Mouse (Mus musculus) lung, adult 2 months (tissue): ENCODE measurements around the gene Ddi1. TPM values are rescaled to one million over a fixed set of nuclear protein-coding genes. Genes with fewer than 3 reads are reported as not detected.

Experiments
- DNase-seq: peaks from one replicate; pipeline ENCODE4 v3.0.0; 2022
- H3K4me1 ChIP-seq: fragments of 200-500 bp; 2 replicates; pipeline ENCODE4 v1.6.1; 2011; ENCODE audit warnings: low read length; ENCODE audit not compliant: control insufficient read depth, insufficient read depth
- H3K4me3 ChIP-seq: fragments of 200-500 bp; replicated peaks from 2 replicates; pipeline ENCODE3; 2011; ENCODE audit warnings: low read depth, mild to moderate bottlenecking, control low read depth, low read length; ENCODE audit errors: extremely low read depth
- CTCF ChIP-seq: fragments of 200-500 bp; IDR thresholded peaks from 2 replicates; pipeline ENCODE4 v1.5.1; 2011; ENCODE audit warnings: mild to moderate bottlenecking, low read length, control low read depth; ENCODE audit not compliant: insufficient read depth
- POLR2A ChIP-seq: fragments of 200-500 bp; IDR thresholded peaks from 2 replicates; pipeline ENCODE4 v1.6.1; 2011; ENCODE audit warnings: low read depth, mild to moderate bottlenecking, control low read depth, low read length, borderline replicate concordance; ENCODE audit errors: extremely low read depth
- WGBS: fragments of 180-500 bp; shearing (Covaris S2); methylation state at CpG from one replicate; pipeline ENCODE4 v1.1.7; 2018; 5-methylcytosine and 5-hydroxymethylcytosine counted together
- polyA plus RNA-seq: library from polyadenylated mRNA; depleted of rRNA; stranded (reverse); fragments of >200 nt; gene quantifications from 2 replicates; pipeline ENCODE4 v1.2.3, GENCODE M21; 2012; rRNA removed

Gene Ddi1
- not detected in 2 replicates for polyA plus RNA-seq

- H3K4me1 ChIP-seq = no peaks in the 10 kb centered on the region
- 65% methylated on average over 1 of the region's 1 CpGs for WGBS
- TF ChIP-seq CTCF = no peak
- no peak for TF ChIP-seq POLR2A
- no peak for DNase-seq
- H3K4me3 ChIP-seq = no peak within 1 kb of the TSS
Measured at GRCm38 (mm10) chr9:6269796-6270280, at the start of gene Ddi1. Ddi1 (minus strand) TSS chr9:6269846.

- Histone ChIP-seq H3K4me1 (no peaks in the 10 kb centered on the region), H3K4me3 (no peak overlapping the region)
- no peak for TF ChIP-seq POLR2A
- no peak for TF ChIP-seq CTCF
- DNase-seq = no peak
- 84% methylated on average over 1 of the region's 1 CpGs for WGBS
Measured at GRCm38 (mm10) chr9:6317114-6317513, 47.5 kb upstream of the Ddi1 start.

GRCm38 (mm10) chr9:6305847-6306246, 36.2 kb upstream of the Ddi1 start:
- no peak for DNase-seq
- Histone ChIP-seq H3K4me3 (no peak overlapping the region), H3K4me1 (no peaks in the 10 kb centered on the region)
- TF ChIP-seq CTCF = no peak
- TF ChIP-seq POLR2A = no peak
- WGBS = 90% methylated on average over 3 of the region's 3 CpGs

GRCm38 (mm10) chr9:6304590-6304989, 34.9 kb upstream of the Ddi1 start:
- DNase-seq = no peak
- Histone ChIP-seq H3K4me1 (no peaks in the 10 kb centered on the region), H3K4me3 (no peak overlapping the region)
- no peak for TF ChIP-seq CTCF
- TF ChIP-seq POLR2A = no peak
- WGBS = 85% methylated on average over 3 of the region's 3 CpGs

- no peak for DNase-seq
- Histone ChIP-seq H3K4me3 (no peak overlapping the region), H3K4me1 (no peaks in the 10 kb centered on the region)
- WGBS = 71% methylated on average over 3 of the region's 3 CpGs
- TF ChIP-seq POLR2A = no peak
- TF ChIP-seq CTCF = no peak
Measured at GRCm38 (mm10) chr9:6302050-6302449, 32.4 kb upstream of the Ddi1 start.

GRCm38 (mm10) chr9:6298547-6298946, 28.9 kb upstream of the Ddi1 start:
- TF ChIP-seq POLR2A (no peak), CTCF (no peak)
- Histone ChIP-seq H3K4me1 (no peaks in the 10 kb centered on the region), H3K4me3 (no peak overlapping the region)
- no peak for DNase-seq
- WGBS = 56% methylated on average over 2 of the region's 2 CpGs

DNA sequence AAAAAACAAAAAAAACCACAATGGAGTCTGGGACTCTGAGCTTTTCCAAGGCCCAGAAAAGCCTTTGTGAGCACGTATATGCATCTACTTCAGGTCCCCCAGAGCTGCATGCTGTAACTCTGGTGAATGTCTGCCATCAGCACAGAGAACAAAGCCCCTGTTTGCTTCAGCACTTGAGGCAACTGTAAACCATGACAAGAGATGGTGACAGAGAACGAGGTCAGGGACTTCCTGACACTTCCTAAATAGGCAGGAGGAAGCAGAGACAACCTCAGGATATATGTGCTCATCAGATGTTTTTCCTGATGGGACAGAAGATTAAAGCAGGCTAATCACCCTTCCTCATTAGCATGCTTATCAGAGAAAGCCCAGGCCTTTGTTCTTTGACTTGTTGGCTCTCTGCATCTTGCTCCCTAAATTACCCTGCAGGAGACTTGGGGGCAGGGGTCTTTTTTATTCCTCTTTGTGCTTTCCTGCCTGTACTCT, 19.6 kb upstream of the Ddi1 start:
- WGBS = 18% methylated on average over 2 of the region's 2 CpGs
- no peak for DNase-seq
- TF ChIP-seq POLR2A = no peak
- no peak for TF ChIP-seq CTCF

GRCm38 (mm10) chr9:6286770-6287169, 17.1 kb upstream of the Ddi1 start:
- Histone ChIP-seq H3K4me1 (no peaks in the 10 kb centered on the region), H3K4me3 (no peak overlapping the region)
- 67% methylated on average over 1 of the region's 1 CpGs for WGBS
- no peak for DNase-seq
- TF ChIP-seq POLR2A = no peak
- no peak for TF ChIP-seq CTCF

More for the DNA sequence above, 19.6 kb upstream of the Ddi1 start:
- Histone ChIP-seq H3K4me3 (no peak overlapping the region), H3K4me1 (no peaks in the 10 kb centered on the region)

GRCm38 (mm10) chr9:6277526-6277925, 7.9 kb upstream of the Ddi1 start:
- Histone ChIP-seq H3K4me3 (no peak overlapping the region), H3K4me1 (no peaks in the 10 kb centered on the region)
- no peak for DNase-seq
- TF ChIP-seq CTCF (no peak), POLR2A (no peak)

- 74% methylated on average over 1 of the region's 1 CpGs for WGBS
- DNase-seq = no peak
- no peak overlapping the region for H3K4me3 ChIP-seq
- H3K4me1 ChIP-seq = no peaks in the 10 kb centered on the region
- TF ChIP-seq CTCF (no peak), POLR2A (no peak)
Measured at GRCm38 (mm10) chr9:6276395-6276794, 6.7 kb upstream of the Ddi1 start.
